Mouse (Mus musculus): ENCODE results near the gene Lypd6.

DNA sequence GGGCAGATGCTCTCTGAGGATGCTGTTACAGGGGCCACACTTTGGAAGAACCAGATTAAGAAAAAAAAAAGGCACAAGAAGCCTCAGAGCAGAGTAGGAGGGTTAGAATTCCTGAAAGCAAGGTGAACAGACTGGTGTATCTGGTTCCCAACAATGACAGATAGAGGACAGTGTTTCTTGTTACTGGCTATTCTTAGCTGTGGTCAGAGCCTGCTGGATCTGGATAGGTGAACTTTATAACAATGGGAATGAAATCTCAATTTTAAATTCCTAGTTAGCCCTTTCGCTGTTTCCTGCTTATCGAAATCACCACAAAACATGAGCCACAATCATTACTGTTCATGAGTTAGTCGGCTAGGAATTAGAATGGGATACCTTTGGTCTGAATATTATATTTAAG is 93.8 kb downstream of the Lypd6 start:
- no peak for TF ChIP-seq ETS1 (IDR thresholded peaks at IDR 0.05; ENCODE audit: low read depth, low read length)
- TF ChIP-seq MYB (IDR thresholded peaks at IDR 0.05; ENCODE audit: low read depth, low read length), result no peak
- TF ChIP-seq MXI1 (IDR thresholded peaks at IDR 0.05; ENCODE audit: low read depth, low read length), result no peak
- no peak for TF ChIP-seq CTCF (IDR thresholded peaks at IDR 0.05 in 2 of 3, conservative IDR thresholded peaks at IDR 0.05 in 1 of 3; ENCODE audit: control insufficient read depth in 1 of 3, insufficient read depth in 1 of 3, low read depth in 2 of 3, low read length in 3 of 3, poor library complexity in 1 of 3, severe bottlenecking in 1 of 3)
